Mouse (Mus musculus) adrenal gland, postnatal 14 days (tissue): ENCODE data around the gene Sbf1. TPM values are rescaled to one million over a fixed set of nuclear protein-coding genes. Genes with fewer than 3 reads are reported as not detected.

Source experiments
- DNase-seq: peaks from one replicate; pipeline ENCODE4 v3.0.0; 2021; ENCODE audit warnings: mixed read lengths
- microRNA-seq, 2 experiments: library from miRNA; unstranded; fragments of <30 nt; microRNA quantifications; one replicate each; pipeline ENCODE4 v1.2.0; 2021
- total RNA-seq: library from RNA; stranded (reverse); gene quantifications from 2 replicates; pipeline ENCODE4 v1.2.3, GENCODE M21; 2021

The Sbf1 gene
- total RNA-seq, 1 experiment from 2014 or later: 74.0 TPM

DNA sequence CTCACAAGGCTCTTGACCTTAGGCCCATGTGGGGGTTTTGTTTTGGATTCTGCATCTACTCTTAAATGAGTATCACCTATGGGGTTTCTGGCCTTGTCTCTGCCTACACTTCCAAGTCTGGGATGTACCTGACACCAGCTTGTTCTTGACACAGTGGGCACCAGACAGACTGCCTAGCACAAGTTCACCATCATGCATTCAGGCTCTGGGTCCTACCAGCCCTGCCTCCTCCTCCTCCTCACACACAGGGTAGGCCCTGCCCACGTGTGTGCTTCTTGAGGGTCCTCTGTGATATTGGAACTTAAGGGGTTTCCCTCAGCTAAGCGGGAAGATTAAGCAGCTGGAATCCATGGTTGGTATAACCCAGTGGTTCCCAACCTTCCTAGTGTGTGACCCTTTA is 31.0 kb downstream of the Sbf1 start:
- DNase-seq: no peak

DNA sequence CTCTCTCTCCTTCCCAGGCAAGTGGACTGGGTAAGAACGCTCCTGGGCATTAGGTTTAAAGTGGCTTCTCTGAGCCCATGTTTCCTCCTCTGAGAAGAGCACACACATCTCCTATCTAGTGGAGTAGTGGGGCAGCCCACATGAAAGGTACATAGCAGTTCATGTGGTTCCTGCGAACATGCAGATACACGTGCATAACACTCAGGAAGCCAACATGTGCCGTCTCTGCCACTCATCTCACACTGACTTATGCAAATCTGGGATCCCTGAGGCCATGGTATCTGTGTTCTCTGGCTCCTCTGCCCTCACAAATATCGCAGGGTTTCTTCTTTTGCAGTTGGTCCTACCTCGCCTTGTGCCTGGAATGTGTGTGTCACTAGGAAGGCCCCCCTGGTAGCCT is 32.6 kb downstream of the Sbf1 start:
- DNase-seq: no peak

DNA sequence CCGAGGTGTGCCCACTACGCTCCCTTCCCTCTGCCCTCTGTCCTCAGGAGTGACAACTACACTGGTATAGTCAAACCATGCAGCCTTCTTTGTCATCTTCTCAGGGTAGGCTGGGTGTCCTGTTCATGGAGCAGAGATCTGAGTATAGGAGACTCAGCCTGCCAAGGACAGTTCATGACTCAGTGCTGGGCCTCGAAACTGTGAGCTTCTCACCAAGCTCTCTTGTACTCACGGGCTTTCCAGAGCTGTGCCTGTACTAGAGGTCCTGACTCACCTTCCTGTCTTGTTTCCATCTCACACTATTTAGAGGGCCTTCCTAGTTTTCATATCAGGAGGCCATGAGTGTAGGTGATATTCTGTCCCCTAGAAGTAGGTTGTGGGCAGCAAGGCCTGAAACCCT is 37.7 kb downstream of the Sbf1 start:
- peak; percentile 60 for DNase-seq

DNA sequence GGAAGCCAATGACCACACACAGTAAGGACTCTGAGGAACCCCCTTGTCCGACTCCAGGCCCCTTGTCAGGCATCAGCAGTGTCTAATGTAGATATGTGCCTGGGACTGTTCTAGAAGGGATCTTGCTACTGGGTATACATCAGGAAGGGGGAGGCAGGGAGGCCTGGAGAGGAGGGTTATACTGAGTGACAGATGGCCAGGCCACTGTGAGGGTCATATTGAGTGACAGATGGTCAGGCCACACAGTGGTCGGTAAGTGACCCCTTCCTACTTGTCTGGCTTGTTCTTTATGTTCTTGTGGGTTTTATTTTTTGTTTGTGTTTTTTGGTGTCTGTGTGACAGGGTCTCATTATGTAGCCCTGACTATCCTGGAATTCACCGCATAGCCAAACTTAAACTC is 39.6 kb downstream of the Sbf1 start:
- no peak for DNase-seq

DNA sequence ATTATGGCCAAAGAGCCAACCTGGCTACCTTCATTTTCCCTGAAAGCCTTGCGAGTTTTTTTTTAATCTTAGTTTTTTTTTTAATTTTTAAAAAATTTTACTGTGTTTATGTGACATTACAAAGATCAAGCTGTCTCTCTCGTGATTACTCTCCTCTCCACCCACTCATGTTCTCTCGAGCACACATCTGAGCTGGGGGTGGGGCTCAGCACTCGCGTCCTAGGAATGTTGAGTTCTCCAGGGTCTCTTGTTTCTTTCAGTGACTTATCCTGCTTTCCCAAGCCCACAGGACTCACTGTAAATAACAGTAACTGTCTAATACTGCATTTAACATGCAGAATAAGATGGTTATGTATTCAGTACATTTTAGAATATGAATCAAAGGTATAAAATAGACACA is 50.6 kb downstream of the Sbf1 start:
- DNase-seq: no peak

DNA sequence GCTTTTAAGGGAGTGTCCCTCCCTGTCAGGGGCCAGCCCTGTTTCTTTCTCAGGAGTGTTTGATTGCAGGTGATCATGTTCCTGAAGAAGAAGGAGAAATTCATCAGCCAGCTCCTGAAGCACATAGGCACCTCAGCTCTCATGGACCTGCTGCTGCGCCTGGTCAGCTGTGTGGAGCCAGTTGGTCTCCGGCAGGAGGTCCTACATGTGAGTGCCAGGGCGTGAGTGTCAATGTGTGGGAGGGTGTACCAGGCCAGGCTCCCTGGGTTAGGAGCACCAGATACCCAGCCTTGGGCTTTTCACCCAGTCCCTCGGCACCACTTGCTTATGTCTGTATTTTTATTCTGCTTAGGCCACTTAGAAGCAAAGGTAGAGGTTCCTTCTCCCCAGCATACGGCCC is 56.1 kb downstream of the Sbf1 start:
- no peak for DNase-seq

DNA sequence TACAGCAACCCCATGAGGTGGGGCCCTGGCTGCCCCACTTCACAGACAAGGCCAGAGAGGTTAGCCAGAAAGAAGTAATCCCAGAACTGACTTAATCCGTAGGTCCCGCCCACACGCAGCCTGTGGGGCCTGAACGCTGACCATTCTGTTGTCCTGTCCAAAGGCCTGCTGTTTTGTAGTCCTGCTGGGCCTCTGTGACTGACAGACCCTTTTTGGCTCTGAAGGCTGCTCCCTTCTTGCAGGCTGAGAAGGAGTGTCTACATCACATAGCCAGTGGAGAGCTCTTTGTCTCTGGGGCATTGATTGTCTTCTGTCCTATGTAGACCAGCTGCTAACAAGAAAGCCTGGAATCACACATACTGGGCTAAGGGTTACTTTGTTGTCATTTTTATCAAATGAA is 59.8 kb downstream of the Sbf1 start:
- no peak for DNase-seq

DNA sequence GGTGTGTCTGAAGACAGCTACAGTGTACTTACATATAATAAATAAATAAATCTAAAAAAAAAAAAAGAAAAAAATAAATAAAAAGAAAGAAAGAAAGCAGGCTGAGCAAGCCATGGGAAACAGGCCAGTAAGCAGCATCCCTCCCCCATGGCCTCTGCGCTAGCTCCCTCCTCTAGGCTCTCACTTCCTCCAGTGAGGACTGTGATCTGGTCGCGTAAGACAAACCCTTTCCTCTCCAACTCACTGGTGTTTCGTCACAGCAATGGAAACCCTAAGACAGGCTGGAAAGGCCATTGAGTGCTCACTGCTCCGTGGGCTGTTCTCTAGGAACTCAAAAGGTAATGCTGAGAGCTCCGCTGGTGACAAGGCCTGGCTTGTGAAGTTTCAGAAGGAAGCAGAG is 66.0 kb downstream of the Sbf1 start:
- DNase-seq: no peak

DNA sequence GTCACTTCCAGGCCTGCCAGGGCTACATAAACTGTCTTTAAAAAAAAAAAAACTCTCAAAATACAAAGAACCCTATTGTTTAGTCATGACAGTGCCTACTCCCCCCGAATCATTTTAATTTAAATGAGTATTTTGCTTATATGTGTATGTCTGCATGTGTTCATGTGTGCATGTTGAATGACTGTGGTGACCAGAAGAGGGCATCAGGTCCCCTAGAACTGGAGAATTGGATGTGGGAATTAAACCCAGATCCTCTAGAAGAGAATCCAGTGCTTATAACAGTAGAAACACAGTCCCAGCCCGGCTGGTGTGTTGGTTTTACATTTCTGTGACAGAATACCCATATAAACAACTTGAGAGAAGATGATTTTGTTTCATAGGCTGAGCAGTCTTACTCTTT is 74.1 kb downstream of the Sbf1 start:
- DNase-seq: peak; percentile 11

DNA sequence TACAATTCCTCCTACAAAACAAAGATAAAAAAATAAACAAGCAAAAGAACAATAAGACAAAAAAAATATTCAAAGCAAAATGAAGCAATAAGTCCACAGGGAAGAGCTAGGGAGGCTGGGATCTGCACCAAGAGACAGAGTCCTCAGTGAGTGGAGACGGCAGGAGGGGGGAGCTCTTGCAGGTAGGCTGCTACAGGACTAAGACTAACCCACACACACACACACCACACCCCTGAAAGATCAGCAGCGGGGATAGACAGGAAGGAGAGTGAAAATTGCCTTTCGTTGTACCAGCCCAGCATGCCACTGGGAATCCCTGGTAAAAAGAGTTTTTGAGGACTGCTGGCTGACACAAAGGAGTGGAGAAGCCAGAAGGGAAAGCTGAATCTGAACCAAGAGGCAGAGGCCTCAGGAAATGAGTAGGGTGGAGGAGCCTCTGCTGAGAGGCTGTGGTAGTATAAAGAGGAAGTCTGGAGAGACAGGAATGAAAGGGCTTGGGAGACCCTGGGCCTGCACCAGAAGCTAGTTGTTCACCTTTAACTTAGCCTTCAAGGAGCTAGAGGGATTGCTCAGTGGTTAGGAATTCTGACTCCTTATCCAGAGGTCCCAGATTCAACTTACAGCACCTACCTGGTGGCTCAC is 75.2 kb downstream of the Sbf1 start:
- no peak for DNase-seq

Small RNA genes within 50 kb of the gene (microRNA-seq; reads per million reads assigned to microRNA genes)
- gene Mir6959: 0.38 to 2.6 reads per million in 2 experiments

Other genes starting within 250 kb of the Sbf1 start
- 38.2 and 47.1 TPM in 2 replicates for gene Trabd, start 240.2 kb downstream of the Sbf1 start, total RNA-seq
- 29.3 and 35.4 TPM in 2 replicates for gene Selenoo, start 226.2 kb downstream of the Sbf1 start, total RNA-seq
- 13.3 and 15.7 TPM in 2 replicates for gene Tubgcp6, start 192.2 kb downstream of the Sbf1 start, total RNA-seq
- gene Hdac10, start 186.6 kb downstream of the Sbf1 start, total RNA-seq: 11.9 and 13.2 TPM in 2 replicates
- gene Mapk12, start 174.6 kb downstream of the Sbf1 start, total RNA-seq: 8.6 and 9.6 TPM in 2 replicates
- gene Mapk11, start 165.7 kb downstream of the Sbf1 start, total RNA-seq: 5.3 and 6.4 TPM in 2 replicates
- gene Plxnb2, start 134.5 kb downstream of the Sbf1 start, total RNA-seq: 83.2 and 110 TPM in 2 replicates
- gene Dennd6b, start 118.8 kb downstream of the Sbf1 start, total RNA-seq: 5.0 and 6.2 TPM in 2 replicates
- gene Ppp6r2, start 103.8 kb downstream of the Sbf1 start, total RNA-seq: 41.1 and 52.4 TPM in 2 replicates
- not detected in 2 replicates for gene Adm2, start 7.4 kb upstream of the Sbf1 start, total RNA-seq
- not detected in 2 replicates for gene Miox, start 19.1 kb upstream of the Sbf1 start, total RNA-seq
- gene Lmf2, start 40.3 kb upstream of the Sbf1 start, total RNA-seq: 43.2 and 44.6 TPM in 2 replicates
- gene Ncaph2, start 40.4 kb upstream of the Sbf1 start, total RNA-seq: 83.3 and 85.8 TPM in 2 replicates
- 39.5 and 43.5 TPM in 2 replicates for gene Sco2, start 58.5 kb upstream of the Sbf1 start, total RNA-seq
- gene Tymp, start 61.7 kb upstream of the Sbf1 start, total RNA-seq: 0.68 and 4.5 TPM in 2 replicates
- 0.53 and 1.5 TPM in 2 replicates for gene Odf3b, start 64.0 kb upstream of the Sbf1 start, total RNA-seq
- gene Klhdc7b, start 69.6 kb upstream of the Sbf1 start, total RNA-seq: not detected in 2 replicates
- not detected in 2 replicates for gene Syce3, start 95.2 kb upstream of the Sbf1 start, total RNA-seq
- gene Cpt1b, start 110.6 kb upstream of the Sbf1 start, total RNA-seq: 525 and 569 TPM in 2 replicates
- gene C730034F03Rik, start 114.3 kb upstream of the Sbf1 start, total RNA-seq: 2.5 TPM in 2 replicates
- 11.0 and 11.5 TPM in 2 replicates for gene Gm44502, start 114.4 kb upstream of the Sbf1 start, total RNA-seq
- gene Chkb, start 114.6 kb upstream of the Sbf1 start, total RNA-seq: 98.6 and 101 TPM in 2 replicates
- 8.0 and 9.1 TPM in 2 replicates for gene Mapk8ip2, start 138.6 kb upstream of the Sbf1 start, total RNA-seq
- 23.3 and 26.9 TPM in 2 replicates for gene Arsa, start 162.1 kb upstream of the Sbf1 start, total RNA-seq
- 57.8 and 71.6 TPM in 2 replicates for gene Shank3, start 184.3 kb upstream of the Sbf1 start, total RNA-seq